Mouse (Mus musculus): Measurements from ENCODE around the gene Higd1a.

Gene Higd1a

GRCm38 (mm10) chr9:121798887-121799520 is 59.2 kb downstream of the Higd1a start:
- DNase-seq (ENCODE audit: low spot score in 2 of 2): no peak

All from left cerebral cortex, adult 9 months (tissue).